Mouse (Mus musculus): Measurements from ENCODE around the gene Nthl1.

DNA sequence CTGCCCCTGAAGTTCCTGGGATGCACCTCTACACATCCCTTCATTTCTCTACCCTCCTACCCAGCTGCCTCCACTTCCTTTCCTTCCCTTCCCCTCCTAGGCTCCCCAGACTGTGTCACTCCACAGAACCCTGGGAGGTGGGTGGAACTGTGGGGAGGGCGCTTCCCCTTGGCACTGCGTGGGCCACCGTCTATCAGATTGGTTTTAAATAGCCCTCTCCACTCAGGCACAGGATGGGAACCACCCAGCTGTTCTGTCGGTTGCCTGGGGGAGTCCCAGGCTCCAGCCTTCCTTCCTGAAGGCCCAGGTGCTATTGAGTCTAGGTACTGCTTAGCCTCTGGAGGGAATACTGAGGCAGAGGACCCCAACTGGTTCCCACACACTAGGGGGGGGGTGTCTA lies 2.5 kb downstream of the Nthl1 start:
- TF ChIP-seq CTCF (IDR thresholded peaks at IDR 0.05; ENCODE audit: control insufficient read depth, insufficient read depth, insufficient read length) (no peak), MAX (IDR thresholded peaks at IDR 0.05) (no peak), USF1 (IDR thresholded peaks at IDR 0.05; ENCODE audit: low read depth) (no peak), CEBPB (IDR thresholded peaks at IDR 0.05; ENCODE audit: low read depth) (no peak), FOSL1 (IDR thresholded peaks at IDR 0.05; ENCODE audit: insufficient read depth, low read length, poor library complexity, severe bottlenecking) (no peak), MYOD1 (IDR thresholded peaks at IDR 0.05; ENCODE audit: control insufficient read depth, insufficient read length, low read depth) (no peak), MYOG (IDR thresholded peaks at IDR 0.05; ENCODE audit: control insufficient read depth, extremely low read depth, insufficient read length) (no peak)

Measured in C2C12 (cell line).